Mouse (Mus musculus) ovary, postnatal 36 days (tissue): Measurements from ENCODE around the gene Rapgef1.

ENCODE experiments used
- DNase-seq: peaks from one replicate; pipeline ENCODE4 v3.0.0; 2022; ENCODE audit warnings: low spot score, mixed read lengths

The Rapgef1 gene

DNA sequence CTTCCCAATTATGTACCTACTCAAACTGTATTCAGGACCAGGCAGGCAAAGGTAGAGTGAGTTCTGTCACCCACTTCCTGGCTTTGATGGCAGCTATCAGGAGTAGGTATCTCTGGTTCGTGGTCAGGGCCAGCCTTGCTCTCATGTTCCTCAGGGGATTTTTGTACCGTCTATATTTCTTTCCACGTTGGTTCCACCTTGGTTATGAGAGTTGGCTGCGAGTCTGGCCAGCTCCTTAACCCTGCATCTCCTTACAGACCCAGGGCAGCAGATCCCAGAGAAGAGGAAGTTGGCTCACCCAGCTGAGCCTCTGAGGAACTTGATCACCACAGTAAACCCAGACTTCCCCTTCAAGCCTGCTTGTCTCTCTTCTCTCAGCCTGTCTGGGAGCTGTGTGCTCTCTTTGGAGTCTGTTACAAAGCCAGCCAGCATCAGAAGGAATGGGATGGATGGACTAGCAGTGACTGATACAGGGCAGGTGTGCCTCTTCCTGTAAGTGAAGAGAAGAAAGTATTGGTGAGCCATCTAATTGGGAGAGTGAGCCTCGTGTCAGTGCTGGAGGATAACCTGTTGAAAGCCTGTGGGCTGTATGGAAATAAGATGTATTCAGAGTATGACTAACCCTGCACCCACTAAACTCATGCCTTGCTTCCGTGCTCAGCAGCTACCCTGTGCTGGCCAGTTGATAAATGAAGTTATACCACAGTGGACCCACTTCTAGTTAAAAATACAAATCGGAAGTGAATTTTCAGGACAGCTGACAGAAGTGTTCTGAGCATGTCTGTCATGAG lies 53.4 kb downstream of the Rapgef1 start:
- no peak for DNase-seq

DNA sequence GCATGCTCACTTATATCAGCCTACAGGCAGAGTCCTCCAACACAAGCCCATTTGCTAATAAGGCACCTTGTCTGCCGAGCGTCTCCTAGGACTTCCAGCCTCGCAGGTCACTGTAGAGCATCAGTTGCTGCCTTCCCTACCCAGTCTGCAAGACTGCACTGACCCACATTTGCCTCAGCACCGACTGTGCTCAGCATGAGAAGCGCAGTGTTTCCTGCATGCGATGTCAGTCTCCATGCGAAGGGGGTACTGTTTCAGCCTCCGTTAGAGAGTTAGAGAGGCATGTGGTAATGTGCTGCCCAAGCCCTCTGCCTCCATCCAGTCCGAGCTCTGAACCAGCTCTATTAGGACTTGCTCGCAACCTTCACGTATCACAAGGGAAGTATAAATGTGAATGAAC lies 54.6 kb downstream of the Rapgef1 start:
- no peak for DNase-seq

- no peak for DNase-seq
These were observed 55.0 kb downstream of the Rapgef1 start for GRCm38 (mm10) chr2:29674545-29674944.

- DNase-seq: no peak
These were observed 56.3 kb downstream of the Rapgef1 start for GRCm38 (mm10) chr2:29675846-29676245.

DNA sequence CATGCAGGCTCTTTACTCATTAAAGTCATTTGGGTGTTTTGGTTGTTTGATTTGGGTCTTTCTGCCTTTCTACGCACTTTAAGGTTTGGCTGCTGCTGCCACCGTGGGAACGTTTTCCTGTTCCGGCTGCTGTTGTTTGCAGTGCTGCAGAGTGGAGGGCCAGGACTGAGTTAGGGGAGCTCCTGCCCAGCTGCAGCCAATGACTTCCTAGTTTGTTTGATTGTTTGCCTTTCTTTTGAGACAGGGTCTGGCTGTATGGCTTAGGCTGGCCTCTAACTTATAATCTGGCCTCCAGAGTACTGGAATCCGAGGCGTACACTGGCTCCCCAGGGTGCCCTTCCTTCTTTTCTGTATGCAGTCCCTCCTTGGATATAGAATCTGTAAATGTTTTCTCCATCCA lies 57.0 kb downstream of the Rapgef1 start:
- no peak for DNase-seq

DNA sequence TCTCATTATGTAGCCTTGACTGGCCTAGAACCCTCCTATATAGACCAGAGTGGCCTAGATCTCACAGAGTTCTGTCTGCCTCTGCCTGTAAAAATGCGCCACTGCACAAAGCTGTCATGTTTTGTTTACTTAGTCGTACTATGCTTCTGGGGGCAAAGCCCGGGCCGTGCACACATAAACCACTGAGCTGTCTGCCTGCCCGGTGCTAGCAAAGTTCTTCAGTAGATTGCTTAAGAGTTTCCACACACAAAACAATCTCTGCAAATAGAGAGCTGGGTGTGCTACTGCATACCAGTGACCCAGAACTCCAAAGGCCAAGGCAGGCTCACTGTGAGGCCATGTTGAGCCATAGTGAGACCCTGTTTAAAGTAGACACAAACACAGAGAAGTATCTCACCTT lies 58.3 kb downstream of the Rapgef1 start:
- no peak for DNase-seq

- DNase-seq: no peak
These were observed 59.0 kb downstream of the Rapgef1 start for GRCm38 (mm10) chr2:29678524-29678923.

DNA sequence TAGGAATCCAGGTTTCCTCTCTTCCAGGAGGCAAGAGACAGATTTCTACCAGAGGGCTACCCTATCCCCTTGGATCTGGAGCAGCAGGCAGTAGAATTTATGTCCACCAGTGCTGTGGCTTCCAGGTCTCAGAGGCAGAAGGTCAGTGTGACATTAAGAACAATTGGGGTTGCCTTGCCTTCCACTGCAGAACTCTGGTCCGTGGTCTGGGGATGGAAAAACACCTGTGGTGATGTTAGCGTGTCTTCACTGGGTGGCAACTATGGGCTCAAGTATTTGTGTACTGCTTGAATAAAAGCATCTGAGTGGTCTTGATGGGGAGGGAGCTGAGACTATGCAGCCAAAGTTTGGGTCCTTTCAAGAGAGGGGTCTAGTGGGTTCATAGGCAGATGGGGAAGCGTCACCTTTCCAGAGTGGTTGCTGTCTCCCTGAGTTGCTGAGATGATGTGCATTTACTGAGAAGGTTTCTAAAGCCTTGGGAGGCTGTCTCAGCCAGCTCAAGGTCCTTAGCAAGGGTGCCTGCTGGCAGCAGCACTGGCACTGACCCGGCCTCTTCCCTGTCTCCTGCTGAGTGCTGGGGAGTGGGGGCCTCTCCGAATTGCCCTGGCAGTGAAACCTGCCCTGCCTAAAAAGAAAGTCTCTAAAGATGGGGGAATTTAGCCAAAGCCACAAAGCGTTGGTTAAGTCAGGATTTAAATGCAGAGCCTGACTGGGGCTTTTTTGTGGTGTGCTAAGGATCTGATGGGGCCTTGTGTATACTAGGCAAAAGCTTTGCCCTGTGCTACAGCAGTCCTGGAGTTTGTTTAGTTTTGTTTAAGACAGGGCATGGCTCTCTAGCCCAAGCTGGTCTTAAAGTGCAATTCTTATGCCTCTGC lies 60.4 kb downstream of the Rapgef1 start:
- DNase-seq: no peak

DNA sequence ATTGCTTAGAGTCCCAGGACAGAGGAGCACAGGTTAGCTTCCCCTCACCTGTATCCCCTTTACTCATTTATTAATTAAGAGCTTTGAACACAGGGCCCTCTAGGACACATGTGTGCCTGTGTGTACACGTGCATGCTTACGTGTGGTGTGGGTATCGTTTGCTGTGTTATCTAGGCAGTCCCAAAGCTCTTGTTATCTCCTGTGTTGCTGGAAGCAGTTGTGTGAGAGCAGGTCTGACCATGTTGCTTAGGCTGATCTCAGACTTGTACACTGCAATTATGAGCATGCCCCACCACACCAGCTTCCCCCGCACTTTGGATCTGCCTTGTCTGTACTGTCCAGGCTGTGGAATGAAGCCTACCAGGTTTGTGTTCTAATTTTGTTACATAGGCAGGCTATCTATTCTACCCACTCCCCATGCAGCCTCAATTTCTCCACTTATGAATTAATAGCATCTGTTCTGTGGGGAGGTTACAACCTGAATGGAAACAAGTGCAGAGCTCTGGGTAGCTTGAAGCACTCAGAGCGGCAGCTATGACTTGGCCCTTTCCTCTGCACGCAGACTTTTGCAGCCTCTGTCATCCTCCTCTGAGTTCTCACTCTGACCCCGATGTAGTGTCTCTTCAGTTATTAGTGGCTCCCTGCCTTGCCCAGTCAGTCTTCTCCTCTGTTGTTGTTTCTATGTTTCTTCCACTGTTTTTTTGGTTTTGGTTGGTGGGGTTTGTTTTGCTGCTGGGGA lies 63.9 kb downstream of the Rapgef1 start:
- DNase-seq: no peak

DNA sequence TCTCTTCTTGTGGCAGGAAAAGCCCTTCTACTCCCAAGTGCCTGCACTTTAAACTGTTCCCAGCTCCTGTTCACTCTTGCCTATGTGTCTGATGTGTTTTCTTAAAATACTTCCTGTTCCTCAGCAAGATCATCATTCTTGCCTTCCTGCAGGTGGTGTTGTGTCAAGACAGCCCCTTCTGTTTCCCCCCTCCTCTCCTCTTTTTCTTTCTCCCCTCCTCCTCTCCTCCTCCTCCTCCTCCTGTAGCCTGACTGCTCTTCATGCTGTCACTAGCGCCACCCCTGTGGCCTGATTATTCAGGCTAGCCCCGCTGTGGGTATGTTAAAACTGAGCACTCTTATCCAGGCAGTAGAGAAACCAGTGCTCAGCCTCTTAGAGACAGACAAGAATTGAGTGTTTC lies 65.0 kb downstream of the Rapgef1 start:
- no peak for DNase-seq

DNA sequence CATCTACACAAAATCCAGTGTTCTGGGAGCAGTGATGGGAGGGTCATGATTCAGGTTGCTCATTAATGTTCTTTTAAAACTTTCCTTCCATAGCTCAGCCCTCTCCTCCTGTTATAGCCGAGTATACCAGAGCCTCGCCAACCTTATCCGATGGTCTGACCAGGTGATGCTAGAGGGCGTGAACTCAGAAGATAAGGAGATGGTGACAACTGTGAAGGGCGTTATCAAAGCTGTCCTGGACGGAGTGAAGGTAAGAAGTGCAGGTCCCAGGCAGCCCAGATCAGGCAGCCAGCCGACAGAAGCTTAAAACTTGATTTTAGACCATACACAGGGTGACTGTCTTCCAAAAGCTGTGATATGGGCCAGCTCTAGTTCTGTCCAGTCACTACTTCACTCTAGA lies 69.5 kb downstream of the Rapgef1 start:
- no peak for DNase-seq

DNA sequence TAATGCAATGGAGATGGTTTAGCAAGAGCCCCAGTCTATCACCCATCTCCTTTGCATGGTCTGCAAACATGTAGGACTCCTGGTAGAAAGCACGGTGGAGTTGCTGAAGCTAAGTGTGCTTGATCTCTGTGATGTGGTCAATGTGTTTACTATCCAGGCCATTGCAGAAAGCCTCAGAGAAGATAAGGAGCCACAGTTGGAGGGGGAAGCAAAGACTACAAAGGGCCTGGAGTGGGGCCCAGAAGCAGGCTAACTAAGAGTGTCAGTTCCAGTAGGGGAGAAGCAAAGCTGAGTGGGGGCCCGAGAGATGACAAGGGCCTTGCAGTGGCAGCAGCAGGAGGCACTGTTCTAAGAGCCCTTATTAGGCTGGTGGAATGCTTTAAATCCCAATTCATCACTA lies 70.0 kb downstream of the Rapgef1 start:
- no peak for DNase-seq

DNA sequence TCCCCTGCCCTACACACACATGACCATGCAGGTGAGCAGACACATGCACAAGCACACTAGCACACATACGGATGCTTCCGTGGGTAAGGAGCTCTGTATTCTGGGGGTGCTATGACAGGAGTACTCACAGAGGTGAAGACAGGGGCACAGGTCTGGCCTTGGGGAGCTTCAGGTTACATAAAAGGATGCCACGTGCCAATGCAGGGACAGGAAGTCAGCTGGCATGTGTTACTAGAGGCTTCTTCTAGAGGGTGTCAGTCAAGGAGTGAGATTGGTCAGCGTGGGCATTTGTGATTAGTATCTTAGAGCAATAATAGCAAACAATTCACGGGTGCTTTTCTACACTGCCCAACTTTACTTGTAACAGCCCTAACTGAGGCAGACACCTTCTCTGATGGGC lies 71.5 kb downstream of the Rapgef1 start:
- no peak for DNase-seq

GRCm38 (mm10) chr2:29691507-29691906 lies 72.0 kb downstream of the Rapgef1 start:
- no peak for DNase-seq

DNA sequence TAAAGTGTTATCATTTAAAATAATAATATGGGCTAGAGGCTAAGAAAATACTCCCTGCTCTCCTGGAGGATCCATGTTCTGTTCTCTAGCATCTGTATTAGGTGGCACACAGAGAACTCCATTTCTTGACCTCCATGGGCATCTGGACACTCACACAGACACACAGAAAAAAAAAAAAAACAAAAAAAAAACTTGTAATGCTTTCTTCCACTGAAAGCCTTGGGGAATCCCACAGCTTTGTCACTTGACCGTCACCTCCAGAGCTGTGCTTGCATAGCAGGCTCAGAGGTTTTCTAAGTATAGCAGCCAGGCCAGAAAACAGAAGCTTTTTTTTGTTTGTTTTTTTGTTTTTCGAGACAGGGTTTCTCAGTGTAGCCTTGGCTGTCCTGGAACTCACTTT lies 72.7 kb downstream of the Rapgef1 start:
- no peak for DNase-seq

DNA sequence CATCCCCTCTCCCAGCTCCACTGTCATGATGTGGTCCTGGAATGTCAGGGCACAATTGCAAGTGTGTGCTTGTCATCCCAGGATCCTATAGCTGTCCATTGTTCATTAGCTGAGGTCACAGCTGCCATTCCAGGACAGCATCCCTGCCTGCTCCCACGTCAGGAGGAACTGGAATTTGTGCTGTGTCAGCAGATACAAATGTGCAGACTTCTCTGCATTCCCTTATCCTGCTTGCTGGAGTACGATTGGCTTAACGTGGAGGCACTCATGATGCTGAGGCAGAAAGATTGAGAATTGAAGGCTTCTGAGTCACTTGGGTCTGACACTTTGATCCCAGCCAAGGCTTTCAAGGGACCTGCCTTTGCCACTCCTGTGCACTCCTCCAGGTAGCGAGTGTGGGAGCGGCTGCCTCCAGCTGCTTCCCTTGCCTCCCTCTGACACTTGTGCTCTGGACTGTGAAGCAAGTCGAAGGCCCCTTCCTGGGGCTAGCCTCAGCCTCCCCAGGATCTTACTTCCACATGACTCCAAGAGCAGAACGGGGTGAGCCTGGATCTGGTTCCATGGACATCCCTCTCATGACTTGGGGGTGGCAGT lies 76.8 kb downstream of the Rapgef1 start:
- no peak for DNase-seq

GRCm38 (mm10) chr2:29698421-29699290 lies 79.1 kb downstream of the Rapgef1 start:
- no peak for DNase-seq

DNA sequence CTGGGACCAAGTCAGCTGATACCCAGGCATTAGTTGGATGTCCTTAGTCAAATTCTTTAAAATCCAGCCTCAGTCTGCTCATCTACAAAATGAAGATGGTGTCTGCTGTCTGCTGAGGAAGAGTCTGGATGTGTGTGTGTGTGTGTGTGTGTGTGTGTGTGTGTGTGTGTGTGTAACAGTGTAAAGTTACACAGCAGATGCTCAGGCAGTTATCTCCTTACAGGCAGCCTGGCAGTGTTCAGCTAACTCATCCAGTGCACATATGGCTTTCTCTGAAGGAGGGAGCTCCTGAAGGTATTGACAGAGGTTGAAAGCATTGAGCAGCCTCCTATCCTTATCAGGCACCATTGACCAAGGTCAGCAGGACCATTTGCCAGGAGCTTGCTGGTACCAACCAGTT lies 81.4 kb downstream of the Rapgef1 start:
- DNase-seq: no peak

DNA sequence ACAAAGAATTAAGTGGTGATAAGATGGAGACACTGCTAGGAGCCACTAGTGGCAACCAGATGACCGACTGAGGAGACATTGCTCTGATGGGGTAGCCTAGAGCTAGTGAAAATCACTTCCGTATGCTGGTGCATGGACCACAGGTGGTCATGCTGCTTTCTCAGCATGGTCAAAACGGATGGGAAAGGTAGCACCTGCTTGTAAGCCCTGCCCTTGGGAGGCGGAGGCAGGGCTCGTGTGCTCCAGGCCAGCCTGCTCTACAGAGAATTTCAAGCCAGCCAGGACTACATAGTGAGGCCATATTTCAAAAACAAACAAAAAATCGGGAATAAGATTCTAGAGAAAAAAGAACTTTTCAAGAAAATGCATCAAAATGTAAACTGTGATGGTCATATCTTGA lies 81.9 kb downstream of the Rapgef1 start:
- no peak for DNase-seq

DNA sequence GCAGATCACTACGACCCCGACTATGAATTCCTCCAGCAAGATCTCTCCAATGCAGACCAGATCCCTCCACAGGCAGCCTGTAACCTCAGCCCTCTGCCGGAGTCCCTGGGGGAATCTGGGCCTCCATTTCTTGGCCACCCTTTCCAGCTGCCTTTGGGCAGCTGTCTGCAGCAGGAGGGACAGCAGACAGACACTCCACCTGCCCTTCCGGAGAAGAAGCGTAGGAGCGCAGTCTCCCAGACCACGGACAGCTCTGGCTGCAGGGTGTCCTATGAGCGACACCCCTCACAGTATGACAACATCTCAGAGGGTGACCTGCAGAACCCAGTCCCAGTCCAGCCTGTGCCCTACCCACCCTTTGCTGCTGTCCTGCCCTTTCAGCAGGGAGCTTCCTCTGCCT lies 82.7 kb downstream of the Rapgef1 start:
- no peak for DNase-seq
